Mouse (Mus musculus): ENCODE measurements around the gene Pon2.

DNA sequence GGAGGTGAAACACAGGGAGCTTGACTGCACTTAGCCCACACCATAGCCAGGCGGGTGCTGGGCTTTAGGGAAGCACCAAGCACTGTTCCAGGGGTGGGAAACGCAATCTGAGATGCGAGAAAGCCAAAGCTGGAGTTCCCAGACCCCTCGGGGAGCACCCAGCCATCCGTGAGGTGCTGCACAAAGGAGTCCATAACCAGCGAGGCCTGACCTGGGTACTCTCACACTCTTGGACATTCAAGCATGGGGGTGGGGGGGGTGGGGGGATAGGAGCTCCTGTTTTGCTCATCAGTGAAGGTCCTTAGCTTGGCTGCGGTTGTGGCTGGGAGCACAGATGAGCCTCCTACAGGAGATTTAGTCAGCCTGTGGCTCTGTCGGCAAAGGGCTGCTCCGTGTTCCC, 18.4 kb upstream of the Pon2 start:
- no peak for TF ChIP-seq CTCF (conservative IDR thresholded peaks at IDR 0.05; ENCODE audit: insufficient read depth, insufficient read length, low read depth, low read length)
- no peak for TF ChIP-seq POLR2A (IDR thresholded peaks at IDR 0.05; ENCODE audit: low read depth, low read length)
